Mouse (Mus musculus): ENCODE data around the gene Kcnab3.

DNA sequence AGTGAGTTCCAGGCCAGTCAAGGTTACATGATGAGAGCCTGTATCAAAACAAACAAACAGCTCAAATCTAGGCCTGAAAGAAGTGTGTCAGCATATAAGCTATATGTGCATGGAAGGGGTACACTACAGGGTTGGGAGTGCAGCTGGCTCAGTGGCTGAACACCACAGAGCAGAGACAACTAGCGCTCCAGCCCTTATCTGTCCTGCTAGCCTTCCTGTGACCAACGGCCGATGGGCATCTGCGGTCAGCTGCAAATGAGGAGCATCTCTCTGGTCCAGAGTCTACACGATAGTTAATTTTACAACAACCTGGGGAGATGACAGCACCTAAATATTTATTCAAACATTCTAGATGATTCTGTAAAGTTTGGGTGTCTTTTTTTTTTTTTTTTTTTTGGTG is 34.9 kb upstream of the Kcnab3 start:
- no peak for TF ChIP-seq GATA1 (IDR thresholded peaks at IDR 0.05; ENCODE audit: low read length)
- TF ChIP-seq TAL1 (IDR thresholded peaks at IDR 0.05; ENCODE audit: low read length) = no peak

All from erythroblast, embryonic 14.5 days (primary cell).